Mouse (Mus musculus) common myeloid progenitor, adult 5-6 weeks (primary cell): ENCODE data around the gene Abcc4. TPM values are rescaled to one million over a fixed set of nuclear protein-coding genes. Genes with fewer than 3 reads are reported as not detected.

Source experiments
- ATAC-seq: replicated peaks from 2 replicates; pipeline ENCODE4 v1.8.0; 2016; ENCODE audit warnings: low read depth, mild to moderate bottlenecking, moderate TSS enrichment, inconsistent platforms; ENCODE audit not compliant: poor library complexity, severe bottlenecking
- total RNA-seq: library from RNA; stranded (forward); fragments of 200-1000, 187-1606 nt; gene quantifications from 2 replicates; pipeline ENCODE4 v1.2.3, GENCODE M21; 2017

Abcc4 gene
- total RNA-seq, result 15.0 and 17.6 TPM in 2 replicates

GRCm38 (mm10) chr14:118705808-118706731 lies at the start of gene Abcc4:
TSS of gene Abcc4 (minus strand) at chr14:118706219.
- ATAC-seq, result peak; percentile 55

DNA sequence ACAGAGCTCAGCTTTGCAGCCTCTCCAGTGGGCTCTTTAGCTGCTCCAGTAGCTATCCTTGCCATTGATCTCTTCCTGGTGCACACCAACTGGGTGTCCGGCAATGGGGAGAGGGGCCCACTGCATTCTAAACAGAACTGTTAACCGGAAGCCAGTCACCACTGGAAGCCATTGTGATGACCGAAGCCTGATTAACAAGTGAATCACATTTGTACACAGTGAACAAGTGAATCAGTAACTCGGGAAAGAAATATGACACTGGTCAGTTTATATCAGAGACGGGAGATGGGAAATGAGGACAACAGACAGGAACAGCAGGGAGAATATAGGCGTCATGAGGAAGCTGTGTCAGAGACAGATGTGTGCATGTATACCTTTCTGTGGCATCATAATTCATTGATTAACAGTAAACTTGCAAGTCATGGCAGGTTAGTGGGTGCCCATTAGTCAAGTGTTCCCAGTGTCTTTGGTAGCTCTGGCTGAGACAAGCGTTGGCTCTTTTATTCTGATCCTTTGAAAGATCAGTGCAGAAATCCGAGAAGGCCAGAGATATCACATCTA lies 45.3 kb upstream of the Abcc4 start:
- no peak for ATAC-seq

GRCm38 (mm10) chr14:118750505-118751192 lies 44.6 kb upstream of the Abcc4 start:
- ATAC-seq, result peak; percentile 63

- ATAC-seq, result no peak
Measured at GRCm38 (mm10) chr14:118749715-118750114, 43.7 kb upstream of the Abcc4 start.

GRCm38 (mm10) chr14:118749068-118749467 lies 43.0 kb upstream of the Abcc4 start:
- no peak for ATAC-seq

DNA sequence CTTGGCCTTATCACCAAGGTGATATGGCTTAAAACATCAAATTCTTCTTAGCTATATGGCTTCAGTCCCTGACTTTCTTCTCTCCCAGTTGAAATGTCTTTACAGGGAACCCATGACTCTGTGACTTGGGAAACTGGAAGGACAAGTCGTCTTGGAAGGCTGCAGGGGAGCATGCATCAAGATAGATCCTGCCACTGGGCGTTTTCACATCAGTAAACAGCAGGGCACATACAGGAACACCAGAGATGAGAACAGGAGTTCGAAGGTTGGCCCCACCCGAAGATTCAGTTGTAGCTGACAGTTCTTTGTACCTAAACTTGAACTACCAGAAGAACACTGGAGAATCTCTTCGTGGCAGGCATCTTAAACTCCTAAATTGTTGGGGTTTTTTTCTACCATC lies 36.8 kb upstream of the Abcc4 start:
- ATAC-seq, result no peak

DNA sequence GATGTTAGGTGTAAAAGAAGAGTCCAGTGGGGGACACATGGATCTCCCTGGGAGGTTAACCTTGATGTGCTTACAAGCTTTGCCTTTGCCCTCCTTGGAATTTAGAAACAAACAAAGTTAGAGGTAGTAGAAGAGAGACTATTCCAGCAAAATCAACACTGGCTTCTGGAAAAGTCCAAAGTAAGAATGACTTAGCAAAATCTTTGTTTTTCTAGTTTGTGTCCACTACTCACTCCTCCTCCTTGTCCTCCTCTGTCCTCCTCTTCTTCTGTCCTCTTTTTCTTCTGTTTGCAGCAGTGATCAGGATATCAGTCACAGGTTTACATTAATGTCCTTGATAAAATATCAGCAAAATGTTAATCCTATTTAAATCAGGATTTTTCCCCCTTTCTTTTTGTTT lies 35.8 kb upstream of the Abcc4 start:
- ATAC-seq, result no peak

- ATAC-seq, result no peak
Measured at GRCm38 (mm10) chr14:118737251-118737888, 31.4 kb upstream of the Abcc4 start.

GRCm38 (mm10) chr14:118735114-118735513 lies 29.1 kb upstream of the Abcc4 start:
- no peak for ATAC-seq

DNA sequence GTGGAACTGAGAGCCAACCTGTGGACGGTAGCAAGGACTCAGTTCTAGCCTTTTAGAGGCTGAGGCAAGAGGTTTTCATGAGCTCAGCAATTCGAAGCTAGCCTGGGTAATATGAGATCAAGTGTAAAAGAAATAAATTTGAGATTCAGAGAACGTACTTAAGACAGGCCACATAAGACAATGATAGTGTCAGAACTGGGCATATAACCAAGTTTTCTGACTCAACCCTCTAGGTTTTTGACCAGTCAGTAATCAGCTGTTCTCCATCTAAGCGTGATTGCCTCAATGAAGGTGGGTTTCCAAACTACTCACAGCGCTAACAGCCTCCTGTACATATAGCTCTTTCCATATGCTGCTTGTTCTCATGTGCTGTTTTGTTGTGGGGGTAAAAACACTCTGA lies 27.1 kb upstream of the Abcc4 start:
- ATAC-seq, result no peak

- peak; percentile 89 for ATAC-seq
Measured at GRCm38 (mm10) chr14:118730631-118731030, 24.6 kb upstream of the Abcc4 start.

GRCm38 (mm10) chr14:118725467-118725866 lies 19.4 kb upstream of the Abcc4 start:
- no peak for ATAC-seq

DNA sequence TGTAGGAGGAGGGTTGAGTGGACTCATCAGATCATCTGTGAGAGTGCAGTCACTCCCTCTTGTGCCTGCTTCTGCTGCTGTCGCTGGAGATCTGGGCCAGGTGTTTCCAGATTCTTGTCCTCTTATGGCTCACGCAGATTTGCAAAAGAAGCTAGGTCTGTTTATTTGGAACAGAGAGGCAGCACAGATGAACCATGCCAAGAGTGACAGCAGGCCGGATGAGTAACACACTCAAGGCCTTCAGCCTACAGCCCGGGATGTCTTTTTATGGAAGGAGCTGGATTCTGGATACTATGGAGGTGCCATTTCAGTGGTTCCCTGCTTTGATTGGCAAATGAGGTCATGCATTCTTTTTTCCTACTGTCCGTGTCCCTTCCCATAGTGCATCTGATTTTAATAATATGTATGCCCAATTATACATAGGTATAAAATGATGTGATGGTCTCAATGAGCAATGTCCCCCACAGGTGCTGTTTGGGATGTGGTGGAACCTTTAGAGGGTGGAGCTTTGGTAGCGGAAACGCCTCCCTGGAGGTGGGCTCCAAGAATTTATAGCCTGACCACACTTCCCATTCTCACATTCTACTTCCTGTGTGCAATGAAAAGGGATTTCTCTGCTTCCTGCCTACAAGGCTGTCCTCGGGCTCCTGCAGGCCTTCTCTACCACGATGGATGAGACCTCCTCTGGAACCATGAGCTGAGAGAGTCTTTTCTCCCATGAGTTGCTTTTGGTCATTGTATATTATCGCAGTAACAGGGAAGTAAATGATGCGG lies 18.1 kb upstream of the Abcc4 start:
- peak; percentile 43; the same call in 1 of the 2 replicates for ATAC-seq

GRCm38 (mm10) chr14:118719566-118720174 lies 13.7 kb upstream of the Abcc4 start:
- no peak for ATAC-seq

DNA sequence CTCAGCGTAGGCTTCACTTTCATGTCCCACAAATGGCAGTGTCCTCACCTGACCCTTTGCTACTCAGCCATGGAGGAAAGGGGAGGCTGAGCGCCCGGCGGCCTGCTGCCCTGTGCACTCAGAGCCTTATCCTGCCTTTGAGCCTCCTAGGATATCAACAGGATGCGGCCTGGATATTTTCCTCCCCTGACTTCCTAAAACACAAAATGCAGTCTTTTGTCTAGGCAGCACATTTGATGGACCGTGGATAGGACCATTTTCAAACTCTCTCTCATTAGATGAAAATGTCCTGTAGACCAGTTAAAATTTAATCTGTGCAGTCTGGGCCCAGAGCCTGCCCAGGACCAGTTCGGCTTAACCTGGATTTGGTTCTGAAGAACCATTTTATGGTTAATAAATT lies 12.6 kb upstream of the Abcc4 start:
- ATAC-seq, result no peak

DNA sequence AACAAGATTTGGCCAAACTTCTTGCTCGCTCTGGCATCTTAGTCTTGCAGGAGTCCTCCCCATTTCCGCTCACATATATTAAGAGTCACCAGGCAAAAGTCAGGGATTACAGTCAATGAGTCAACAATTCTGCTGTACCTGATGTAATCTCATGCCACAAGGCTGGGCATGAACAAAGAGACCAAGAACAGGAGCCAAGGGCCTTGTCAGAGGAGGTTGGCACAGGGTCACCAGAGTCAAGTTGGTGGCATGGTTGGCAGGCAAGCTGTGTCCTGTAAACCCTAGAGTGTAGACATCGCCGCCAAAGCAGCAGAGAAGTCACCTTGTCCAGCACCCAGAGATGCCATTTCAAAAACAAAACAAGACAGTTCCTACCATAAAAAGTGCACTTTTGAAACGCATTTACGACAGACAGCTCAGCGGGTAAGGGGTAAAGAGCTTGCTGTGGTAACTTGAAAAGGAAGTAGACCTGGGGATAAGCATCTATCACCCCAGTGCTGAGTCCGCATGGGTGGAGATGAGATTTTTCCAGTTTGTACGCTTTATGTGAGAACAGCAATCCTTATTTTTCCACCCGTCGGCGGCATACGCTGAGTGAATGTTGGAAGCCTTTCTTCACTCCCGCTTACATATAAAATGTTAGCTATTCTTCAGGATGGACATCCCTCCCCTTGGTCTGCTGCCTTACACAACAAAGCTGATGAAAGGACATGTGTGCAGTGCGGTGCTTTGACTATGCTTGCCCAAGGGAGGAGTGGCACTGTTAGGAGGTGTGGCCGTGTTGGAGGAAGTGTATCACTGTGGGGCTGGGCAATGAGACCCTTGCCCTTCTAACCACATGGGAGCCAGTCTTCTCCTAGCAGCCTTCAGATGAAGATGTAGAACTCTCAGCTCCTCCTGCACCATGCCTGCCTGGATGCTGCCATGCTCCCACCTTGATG lies 10.6 kb upstream of the Abcc4 start:
- ATAC-seq, result peak; percentile 40

DNA sequence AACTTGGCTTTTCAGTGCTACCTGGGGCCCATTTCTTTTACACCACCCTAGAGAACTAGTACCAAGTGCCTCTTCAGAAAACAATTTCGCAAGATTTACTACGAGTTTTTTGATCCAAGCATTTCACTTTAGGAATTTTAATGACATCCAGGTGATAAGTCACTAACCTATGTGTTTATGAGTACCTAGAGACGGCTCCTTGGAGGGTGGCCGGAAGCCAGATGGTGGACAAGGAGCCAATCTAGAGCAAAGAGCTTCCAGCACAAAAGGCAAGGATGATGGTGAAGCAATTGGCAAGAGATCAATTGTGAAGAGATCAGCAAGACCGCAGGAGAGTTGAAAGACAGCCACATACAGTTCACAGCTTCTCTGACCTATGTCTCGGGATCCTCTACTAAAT lies 8.7 kb upstream of the Abcc4 start:
- no peak for ATAC-seq

- no peak for ATAC-seq
Measured at GRCm38 (mm10) chr14:118714320-118714719, 8.3 kb upstream of the Abcc4 start.
